Mouse (Mus musculus) frontal cortex, postnatal 36 days (tissue): Measurements from ENCODE around the gene 1700123O20Rik.

Experiments used
- DNase-seq, 2 experiments: peaks; one replicate each; pipeline ENCODE4 v3.0.0; 2022; ENCODE audit warnings: low spot score in 2 of 2

Gene 1700123O20Rik

DNA sequence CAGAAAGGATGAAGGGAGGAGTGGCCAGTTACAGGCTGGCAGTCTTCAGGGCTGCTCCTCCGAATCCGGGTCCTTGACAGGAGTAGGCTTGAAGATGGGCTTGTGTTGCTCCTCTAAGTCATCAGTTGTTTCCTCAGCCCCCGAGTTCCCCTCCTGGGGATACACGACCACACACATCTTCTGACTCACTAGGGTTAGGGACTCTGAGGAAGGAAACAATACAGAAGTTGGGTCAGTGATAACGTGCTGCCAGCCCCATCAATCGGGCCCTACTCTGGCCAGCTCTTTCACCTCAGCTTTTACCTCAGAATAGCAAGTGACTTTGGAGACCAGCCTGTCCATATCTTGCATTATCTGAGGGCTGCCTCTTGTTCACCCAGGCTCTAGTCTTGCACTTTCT is 38.0 kb downstream of the 1700123O20Rik start:
- no peak for DNase-seq

DNA sequence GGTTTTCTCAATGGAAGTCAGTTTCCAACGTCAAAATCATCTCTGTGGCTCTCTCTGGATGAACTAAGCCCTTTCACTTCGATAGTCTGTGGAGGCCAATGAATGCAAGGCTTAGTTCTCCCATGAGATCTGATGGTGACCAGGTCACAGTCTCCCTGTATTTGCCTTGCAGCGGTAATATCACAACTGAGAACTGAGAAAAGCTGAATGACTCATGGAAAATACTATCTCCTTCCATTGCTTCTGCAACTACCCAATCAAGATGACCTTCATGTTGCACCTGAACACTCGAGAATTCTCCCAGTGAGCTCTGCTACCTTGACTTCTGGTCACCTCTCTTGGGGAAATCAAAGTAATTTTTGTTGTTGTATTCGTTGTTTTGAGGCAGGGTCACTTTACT is 41.5 kb downstream of the 1700123O20Rik start:
- no peak for DNase-seq

DNA sequence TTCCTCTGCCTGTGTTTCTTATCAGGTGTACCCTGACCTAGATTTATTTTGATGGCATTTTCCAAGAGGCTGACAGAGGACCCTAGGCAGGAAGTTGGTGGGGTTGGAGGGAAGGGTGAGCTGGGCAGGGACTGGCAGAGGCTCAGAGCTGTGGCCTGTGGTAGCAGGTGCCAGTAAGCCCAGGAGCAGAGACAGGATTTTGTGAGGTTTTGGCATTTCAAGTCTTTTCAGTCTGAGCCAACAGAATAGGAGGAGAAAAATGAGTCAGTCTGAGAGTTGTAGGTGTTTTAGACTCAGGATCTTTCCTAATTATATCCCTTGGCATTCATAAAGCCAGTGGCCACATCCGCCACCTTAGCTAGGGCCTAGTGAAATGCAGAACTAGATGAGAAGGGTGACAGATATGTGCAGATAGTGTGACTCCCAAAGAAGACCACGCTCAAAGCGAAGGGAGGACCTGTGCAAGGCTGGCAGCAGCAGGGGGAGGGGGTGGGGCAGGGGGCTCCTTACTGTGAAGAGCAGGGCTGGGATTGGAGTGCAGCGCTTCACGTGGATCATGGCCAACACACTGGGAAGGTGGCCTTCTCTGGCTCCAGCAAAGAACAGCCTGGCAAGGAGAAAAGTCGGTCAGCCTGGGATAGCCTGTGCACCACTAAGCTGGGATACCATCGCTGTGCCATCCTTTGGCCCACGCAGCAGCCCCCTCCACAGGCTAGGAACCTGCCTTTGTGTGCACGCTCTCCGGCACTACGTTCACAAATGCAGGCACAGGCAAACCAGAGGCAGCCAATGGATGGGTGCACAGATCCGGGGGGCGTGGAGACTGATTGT is 43.0 kb downstream of the 1700123O20Rik start:
- peak in 1 of 2 experiments; percentile 43 for DNase-seq

DNA sequence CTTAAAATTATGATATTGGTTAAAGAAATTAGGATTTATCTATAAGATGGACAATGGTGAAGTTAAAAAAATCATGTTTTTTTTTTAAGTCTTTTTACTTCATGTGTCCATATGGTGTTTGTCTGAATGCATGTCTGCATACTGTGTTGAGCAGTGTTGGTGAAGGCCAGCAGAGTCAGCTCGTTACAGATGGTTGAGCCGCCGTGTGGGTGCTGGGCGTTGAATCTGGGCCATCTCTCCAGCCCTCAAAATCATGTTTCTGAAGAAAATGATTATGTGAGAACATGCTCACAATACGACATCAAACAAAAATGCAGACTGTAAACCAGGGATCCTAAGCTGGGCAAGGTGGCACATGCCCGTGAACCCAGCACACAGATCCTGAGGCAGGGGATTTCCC is 44.3 kb downstream of the 1700123O20Rik start:
- peak in 1 of 2 experiments; percentile 54 for DNase-seq

DNA sequence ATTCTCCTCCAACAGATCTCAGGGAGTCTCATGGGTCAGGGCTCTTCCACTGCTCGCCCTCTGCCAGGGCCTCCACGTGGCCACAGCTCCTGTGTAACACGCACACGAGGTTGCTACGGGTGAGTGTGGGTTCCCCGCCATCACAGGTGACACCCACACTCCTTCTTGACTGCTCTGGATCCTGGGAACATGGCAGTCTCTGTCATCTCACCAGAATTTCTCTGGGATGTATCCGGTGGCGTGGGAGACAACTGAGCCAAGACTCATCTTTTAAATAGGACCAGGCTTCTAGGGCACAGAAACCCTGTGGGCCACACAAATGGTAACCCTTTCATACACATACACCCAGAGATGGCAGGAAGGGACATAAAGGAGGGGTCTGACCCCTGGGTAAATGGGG is 46.2 kb downstream of the 1700123O20Rik start:
- DNase-seq, result no peak

DNA sequence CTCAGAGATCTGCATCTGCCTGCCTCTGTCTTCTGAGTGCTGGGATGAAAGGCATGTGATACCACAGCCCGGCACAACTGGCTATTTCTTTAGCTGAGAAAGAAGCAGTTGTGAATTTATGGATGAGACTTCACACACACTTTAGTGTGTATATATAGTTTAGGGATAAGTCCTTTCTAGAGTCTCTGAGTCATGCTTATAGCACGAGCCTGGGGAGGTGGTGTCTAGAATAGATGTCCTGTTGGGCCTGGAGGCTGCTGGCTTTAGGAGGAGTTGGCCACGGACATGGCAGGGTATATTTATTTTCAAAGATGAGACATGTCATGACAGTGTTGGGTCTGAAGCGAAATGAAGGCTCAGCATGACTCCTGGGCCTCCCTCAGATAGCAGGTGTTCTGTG is 48.0 kb downstream of the 1700123O20Rik start:
- peak in 1 of 2 experiments; percentile 47 for DNase-seq

DNA sequence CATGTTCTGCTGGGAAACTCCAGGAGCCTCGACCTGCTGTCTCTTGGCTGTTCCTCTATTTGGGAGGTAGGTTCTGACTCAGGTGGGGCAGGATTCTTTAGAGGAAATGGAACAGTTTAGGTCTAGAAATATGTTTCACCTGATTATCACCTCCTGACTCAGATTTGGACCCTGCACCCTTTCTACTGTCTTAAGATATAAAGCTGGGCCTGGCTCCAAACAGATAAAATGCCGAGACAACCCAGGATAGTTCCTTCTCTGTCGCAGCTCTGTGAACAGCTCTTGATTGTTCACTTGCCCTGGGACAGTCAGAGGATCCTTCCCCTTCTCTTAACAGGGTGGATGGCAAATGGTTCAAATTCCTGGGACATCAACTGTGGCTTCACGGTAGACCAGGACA is 49.2 kb downstream of the 1700123O20Rik start:
- DNase-seq, result no peak

DNA sequence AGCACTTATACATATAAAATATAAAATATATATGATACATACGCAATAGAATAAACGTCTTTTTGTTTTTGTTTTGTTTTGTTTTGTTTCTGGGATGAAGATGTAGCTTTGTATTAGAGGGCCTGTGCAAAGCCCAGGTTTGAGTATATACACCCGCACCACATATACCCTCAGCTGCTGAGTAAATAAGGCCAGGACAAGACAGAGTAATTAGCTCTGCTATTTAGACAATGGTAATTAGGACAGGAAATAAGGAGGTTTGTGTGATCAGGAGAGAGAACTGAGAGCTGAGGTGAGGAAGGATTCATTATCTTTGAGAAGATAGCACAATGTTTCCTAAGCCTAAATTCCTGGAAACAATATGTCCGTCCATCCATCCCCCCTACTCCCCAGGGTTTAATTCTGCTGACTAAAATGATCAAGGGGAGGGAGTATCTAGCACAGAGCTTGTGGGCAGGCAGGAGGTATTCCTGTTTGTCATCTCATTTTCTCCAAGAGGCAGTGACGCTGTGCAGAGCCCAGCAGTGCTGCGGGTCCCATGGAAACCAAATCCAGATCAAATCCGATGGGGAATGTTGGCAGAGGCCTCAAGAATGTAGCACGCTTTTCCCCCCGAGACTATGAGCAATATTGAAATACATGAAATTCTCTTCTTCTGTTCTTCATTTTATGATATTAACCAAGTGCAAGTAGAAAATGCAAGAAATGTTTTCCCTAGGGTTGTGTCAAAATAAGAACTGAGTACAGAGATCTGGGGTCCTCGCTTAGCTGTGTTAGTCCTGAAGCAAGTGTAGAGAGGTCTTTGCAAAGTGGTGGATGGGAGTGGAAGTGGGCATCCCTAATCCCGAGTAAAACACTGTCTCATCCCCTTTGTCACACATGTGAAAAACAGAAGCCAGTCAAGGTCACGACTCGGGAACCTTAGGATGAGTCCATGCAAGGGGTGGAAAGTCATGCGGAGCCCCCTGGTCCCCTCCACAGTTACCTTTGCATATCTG is 50.8 kb downstream of the 1700123O20Rik start:
- peak in 1 of 2 experiments; percentile 68 for DNase-seq

DNA sequence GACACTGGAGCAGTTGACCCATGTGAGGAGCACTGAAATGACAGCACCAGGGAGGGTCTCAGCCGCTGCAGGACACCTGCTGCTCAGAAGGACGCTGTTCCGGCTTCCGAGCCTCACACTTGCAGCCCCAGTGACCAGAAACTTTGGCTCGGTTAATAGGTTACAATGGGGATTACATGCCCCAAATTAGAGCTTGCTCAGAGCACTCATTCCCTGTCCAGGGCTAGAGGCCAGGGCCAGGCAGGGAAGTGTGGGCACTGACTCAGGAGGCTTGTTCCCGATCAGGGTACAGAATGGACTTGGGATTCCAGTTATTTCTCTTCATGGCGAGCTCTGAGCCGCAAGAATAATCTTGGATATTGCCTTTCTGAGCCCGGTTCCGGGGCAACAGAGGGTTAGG is 51.6 kb downstream of the 1700123O20Rik start:
- DNase-seq, result no peak
